Mouse (Mus musculus) spleen, postnatal 10 days (tissue): Measurements from ENCODE around the gene Vangl1.
"Not testable (repeated sequence)": the region's sequence is repeated elsewhere in the genome, so short reads cannot be mapped to it uniquely, and the experiment has no call there.

ENCODE experiments used
- DNase-seq, 2 experiments: peaks; one replicate each; pipeline ENCODE4 v3.0.0; 2021 to 2022; ENCODE audit warnings: low spot score in 2 of 2

Gene Vangl1

DNA sequence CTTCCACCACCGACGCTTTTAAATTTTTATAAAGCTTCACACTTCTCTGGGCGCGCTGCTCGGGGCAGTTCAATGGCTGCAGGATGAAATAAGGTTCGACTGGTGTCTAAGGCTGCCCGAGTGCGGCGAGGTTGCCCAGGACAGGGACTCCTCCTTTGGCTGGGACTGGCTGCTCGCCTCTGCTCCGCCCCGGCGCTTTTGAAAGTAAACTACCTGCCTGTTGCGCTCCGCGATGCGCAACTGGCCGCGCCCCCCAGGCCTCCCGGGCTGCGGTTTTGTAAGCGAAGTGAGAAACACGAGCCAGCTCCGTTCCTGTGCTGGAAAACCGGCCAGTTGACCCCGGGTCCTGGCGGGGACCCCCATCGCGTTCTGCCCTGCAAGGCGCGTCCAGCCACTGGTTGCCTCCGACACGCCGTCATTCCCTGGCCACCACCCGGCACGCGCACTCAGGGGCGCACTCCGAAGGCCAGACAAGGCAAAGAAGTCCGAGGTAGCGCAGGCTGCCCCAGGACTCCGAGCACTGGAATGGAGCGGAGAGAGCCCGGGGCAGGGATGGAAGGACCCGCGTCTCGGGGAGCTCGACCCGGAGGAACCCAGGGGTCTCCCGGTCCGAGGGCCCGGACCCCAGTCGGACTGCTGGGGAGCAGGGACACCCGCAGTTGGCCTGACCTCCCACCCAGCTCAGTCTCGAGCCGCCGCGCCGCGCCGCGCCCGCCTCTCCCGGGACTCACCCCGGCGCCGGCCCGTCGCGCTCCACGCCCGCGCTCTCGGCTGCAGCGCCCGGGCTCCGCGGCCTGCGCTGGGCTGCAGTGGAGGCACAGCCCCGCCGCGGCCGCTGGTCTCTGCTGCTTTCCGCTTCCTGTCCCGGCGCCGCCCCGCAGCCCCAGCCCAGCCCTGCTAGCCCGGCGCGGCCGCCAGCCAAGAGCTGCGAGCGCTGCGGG lies at the start of gene Vangl1:
Gene Vangl1 (minus strand): TSS at position 913 of the 941 bp plus-strand sequence.
- DNase-seq: peak; percentile 25 to 54

DNA sequence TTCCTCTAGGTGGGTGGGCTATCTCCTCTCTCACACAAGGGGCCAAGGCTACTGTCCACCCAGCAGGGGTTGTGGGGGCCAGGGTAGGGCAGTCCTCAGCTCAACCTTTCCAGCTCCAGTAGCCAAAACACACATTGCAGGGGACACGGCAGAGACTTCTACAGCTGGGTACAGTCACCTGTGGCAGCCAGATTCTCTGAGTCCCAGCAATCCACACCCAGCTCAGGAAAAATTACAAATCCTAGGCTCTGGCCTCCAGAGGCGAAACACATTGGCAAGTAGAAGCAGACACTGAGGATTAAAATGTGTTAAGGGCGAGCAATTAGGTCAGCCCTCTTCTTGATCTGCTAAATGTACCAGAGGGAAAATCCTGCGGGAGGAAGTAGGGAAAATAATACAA lies 49.1 kb upstream of the Vangl1 start:
- no peak for DNase-seq

DNA sequence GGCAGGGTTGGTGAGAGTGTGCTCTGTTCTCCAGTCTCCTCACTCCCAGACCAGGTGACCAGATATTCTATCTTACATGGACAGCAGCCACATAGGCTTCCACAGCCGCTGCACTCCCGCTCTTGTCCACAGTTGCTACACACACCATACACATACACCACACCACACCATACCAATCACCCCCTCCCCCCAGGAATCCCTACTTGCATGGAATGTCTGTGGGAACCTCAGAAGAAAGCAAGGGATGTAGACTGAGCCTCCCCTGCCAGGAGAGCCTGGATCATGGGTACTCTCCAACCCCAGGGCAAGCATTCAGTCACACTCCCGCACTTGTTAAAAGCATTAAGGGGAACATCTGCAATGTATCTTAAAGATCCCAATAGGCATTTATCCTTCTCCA lies 48.4 kb upstream of the Vangl1 start:
- DNase-seq: no peak

DNA sequence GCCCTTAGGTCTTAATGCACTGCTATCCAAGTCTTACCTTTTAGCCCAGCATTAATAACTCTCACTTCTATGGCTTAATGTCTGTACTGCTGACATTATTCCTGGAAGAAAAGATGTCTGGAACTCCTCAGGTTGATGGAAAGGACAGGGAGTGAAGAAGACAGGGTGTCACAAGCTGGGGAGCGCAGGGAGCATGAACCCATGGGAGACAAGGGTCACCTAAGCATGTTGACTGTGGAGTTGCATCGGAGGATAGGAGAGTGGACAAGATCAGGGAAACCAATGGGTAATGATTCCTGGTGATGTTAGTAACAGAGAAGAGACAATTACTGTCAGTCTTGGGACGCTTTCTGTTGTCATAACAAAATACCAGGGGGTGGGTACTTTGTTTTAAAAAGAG lies 46.4 kb upstream of the Vangl1 start:
- no peak for DNase-seq

DNA sequence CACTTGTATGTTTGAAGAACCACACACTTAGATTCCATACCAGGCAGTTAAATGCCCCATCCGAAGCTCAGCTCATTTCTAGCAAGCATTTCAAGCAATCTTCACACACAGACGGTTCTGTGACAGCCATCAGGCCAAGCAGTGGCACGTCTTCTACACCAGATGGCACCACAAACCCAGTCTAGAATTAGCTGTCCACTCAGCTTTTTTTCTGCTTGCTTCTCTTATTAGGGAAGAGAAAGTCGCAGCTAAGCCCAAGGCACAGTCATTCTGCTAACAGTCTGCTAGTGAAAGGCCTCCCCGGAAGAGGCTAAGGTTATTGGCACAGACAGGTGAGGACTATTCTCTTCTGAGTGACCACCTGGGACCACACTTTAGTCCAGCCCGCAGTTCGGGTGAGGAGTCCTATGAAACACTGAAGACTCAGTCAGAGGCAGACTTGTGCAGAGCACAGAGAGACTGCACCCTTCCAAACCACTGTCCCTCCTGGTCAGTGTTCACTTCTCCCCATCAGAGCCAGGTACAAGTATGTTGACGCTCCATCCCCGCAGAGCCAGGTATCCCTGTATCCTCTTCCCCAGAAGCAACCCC lies 45.0 kb upstream of the Vangl1 start:
- no peak for DNase-seq

DNA sequence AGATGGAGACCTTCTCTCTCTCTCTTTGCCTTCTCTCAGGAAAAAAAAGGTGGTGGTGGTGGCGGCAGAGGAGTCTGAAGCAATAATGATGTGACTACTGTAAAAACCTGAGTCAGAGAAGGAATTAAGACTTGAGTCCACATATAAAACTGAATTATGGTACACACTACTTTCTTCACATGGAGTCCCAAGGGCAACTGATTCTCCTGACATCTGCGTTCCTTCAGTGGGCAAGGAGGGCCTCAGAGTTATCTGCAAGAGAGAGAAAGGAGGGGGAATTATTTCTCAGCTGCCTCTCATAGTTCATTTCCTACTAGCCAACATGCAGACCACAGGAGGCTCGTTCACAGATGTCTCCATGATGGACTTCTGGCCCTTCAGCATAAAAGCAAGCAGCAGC lies 40.1 kb upstream of the Vangl1 start:
- DNase-seq: no peak

DNA sequence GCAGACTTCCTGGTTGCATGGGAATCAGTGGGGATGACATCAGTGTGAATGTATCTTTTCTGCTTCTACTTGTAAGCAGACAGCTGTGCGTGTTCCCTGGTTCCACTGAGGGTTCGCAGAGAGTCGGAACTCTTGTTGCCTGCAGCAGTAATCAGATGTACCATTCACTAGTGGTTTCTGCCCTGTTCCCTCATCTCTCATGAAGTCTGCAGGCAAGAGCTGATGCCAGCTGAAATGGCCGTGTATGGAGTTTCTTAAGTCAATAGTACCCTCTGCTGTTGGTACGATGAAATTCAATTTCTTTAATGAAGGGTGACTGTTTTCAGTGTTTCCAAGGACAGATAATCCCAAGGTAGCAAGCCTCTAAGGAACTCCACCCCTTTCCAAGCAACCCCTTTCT lies 38.4 kb upstream of the Vangl1 start:
- no peak for DNase-seq

DNA sequence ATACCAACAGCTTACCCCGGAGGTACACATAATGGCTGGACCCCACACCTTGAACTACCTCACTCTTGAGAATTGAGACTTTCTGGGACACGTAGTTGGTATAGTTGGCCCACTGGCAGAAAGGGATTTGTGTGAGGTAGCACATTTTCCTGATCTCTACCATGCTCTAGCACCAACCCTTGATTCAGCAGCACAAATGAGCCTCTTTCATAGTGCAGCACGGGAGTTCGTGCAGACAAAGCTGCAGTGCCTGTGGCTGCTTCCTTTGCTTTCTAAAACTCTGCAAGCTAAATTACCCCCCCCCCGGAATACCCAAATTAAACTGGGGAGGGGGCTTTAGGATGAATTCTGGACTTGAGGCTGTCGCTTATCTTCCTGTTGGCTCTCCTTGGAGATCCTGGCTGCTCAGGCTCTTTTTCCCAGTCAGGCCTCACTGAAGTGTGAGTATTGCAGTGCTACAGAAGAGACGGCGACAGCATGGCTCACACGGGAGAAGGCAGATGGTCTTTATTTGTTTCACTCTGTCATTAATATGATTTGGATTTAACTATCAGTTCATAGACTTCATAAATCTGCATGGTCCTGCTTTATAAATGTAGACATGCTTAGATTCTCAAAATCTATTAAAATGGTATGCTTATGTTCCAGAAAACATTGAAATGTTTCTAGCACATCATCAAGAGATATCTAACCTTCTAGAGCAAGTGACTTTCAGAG lies 27.1 kb upstream of the Vangl1 start:
- no peak for DNase-seq

DNA sequence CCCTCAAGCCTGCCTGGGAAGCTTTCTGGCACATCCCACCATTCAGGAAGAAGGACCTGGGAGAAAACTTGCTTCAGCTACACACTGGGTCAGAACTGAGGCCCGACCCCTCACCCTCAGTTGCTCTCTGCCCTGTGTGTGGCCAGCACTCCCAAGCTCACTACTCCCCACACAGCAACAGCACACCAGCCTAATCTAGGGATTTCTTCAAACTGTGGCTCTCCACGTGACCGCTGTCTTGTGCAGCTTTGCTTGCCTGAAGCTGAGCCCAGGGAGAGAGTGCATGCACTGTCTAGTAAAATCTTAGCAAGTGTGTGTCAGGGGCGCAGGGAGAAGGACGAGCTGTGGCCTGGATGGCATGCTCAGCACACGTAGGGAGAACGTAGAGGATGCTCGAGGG lies 18.3 kb upstream of the Vangl1 start:
- no peak for DNase-seq

DNA sequence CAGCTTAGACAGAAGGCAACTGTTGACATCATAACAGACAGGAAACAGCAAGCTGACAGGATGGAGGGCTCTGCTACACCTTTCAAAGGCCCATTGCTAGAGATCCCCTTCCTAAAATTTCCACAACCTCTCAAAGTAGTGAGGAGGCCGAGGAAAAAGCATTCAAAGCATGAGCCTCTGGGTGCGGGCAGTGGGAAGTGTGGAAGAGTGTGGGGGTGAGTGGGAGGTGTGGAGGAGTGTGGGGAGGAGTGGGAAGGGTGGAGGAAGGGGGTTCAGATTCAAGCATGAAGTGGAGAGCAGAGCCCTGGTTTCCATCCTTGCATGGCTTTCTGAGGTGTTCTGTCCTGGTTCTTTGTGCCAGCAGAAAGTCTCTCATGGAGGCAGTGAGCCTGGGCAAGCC lies 13.8 kb upstream of the Vangl1 start:
- no peak for DNase-seq

DNA sequence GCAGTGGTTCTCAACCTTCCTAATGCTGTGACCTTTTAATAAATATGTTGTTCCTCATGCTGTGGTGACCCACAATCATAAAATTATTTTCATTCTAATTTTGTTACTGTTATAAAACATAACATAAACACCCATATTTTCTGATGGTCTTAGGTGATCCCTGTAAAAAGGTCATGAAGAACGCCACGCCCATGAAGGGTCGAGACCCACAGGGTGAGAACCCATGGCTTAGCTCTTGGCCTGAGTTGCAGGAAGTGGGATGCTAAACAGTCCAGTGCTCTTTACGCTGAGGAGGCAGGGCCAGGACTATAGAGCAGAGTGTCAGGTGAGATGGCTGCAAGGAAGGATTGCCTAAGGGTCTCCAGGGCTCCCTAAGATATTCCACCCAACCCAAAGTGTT lies 10.2 kb upstream of the Vangl1 start:
- DNase-seq: no peak

DNA sequence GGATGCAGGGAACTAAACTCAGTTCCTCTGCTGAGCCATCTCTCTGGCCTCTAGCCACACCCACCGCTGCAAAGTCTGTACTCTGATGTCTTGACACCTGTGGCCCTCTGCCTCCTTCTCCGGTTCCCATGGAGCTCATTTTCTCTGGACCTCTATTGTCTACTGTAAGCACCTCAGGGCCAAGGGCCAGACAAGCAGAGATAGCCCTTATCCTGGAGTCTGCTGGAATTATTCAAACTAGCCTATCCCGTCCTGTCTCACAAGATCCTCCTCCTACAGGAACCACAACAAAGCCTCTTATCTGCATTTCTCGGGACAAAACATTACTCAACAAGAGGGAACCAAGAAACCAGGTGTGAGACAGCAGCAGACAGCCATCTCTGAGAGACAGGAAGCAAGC lies 9.8 kb upstream of the Vangl1 start:
- DNase-seq: no peak

DNA sequence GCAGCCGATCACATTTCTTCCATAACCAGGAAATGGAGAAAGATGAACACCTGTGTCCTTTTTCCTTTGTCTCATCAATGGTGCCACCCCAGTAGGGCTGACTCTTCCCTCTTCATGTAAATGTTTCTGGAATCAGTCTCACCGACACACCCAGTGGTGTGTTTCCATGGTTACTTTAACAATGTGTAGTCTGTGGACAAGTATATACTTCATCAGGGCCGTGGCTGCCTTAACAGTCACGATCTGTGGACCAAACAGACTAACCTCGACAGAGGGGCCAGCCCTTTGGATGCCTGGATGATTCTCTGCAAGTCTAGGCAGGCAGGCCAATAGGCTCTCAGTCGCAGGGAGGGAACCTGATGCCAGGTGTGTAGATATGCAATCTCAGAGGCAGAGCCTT lies 8.4 kb upstream of the Vangl1 start:
- DNase-seq: no peak

DNA sequence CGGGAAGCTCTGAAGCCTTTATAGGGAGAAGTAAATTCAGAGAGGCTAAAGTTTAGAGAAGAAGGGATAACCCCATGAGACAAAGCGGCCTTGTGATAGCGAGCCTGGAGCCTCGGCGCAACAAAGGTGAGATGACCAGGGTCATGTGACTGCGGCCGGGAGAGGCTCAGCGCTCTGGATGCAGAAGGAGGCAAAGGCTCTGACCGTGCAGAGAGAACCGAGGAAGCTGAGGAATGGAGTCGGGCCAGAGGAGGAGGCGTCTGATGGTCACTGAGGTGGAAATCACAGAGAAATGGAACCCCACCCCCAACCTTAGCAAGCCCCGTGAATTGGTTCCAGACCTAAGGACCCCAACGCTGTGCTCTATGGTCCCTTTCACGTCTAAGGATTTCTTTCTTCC lies 7.8 kb upstream of the Vangl1 start:
- no peak for DNase-seq

DNA sequence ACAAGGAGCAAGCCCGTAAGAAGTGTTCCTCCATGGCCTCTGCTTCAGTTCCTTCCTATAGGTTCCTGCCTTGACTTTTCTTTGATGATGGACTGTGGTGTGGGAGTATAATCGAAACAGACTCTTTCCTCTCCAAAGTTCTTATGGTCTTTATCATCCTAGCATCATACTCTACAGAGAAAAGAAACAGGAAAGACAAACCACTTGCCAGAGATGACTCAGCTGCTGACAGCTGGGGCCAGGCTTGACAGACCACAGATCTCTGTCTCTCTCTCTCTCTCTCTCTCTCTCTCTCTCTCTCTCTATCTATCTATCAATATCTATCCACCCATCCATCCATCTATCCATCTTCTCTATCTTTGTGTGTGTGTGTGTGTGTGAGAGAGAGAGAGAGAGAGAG lies 6.8 kb upstream of the Vangl1 start:
- no peak for DNase-seq

DNA sequence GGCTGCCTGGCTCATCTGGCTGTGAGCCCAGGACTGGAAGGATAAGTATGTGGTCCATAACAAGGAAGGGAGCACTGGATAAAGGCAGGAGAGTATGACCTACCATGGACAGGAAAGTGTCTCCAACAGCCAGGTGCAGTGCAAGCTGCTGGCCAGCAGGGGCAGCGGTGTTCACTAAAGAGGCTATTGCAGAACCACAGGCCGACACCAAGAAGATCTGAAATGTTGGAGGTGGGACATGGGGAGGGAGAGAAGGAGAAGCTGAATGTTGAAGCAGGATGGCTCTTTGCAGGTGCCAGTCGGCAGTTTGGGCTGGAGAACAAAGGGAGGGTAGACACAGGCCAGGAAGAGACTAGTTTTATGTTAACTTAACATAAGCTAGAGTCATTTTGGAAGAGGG lies 6.3 kb upstream of the Vangl1 start:
- DNase-seq: peak; percentile 49 to 73

DNA sequence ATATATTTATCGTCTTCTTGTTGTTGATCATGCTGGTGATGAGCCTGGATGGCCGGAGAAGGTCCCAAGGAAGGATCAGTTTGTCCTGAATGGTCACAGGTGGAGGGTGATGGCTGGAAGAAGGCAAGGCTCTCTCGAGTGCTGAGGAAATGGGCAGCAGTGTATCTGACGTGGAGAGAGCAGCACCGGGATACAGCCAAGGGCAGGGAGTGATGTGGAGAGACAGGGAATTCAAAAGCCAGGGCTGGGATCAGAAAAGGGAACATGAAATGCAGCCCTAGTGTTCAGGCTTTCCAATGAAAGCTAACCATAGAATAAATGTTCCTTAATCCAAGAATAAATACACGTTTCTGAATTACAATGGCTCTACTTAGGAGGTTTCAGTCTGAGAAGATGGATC lies 4.4 kb upstream of the Vangl1 start:
- DNase-seq: no peak

DNA sequence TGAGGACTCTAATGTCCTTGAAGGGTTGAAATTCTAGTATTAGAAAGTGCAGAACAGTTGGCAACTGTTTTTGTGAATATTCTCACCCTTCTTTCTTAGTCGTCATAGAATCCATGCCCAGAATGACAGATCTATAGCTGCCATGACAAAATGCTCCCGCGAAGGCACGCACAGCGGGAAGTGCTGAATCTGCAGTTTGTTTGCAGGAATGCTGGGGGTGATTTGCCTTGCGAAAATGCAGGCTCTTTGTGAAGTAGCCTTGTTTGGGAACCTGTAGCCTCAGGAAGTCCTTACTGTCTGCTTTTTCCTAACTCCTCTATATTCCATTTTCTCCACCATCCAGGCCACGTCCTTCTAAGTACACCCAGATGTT lies 951 bp upstream of the Vangl1 start:
- no peak for DNase-seq

DNA sequence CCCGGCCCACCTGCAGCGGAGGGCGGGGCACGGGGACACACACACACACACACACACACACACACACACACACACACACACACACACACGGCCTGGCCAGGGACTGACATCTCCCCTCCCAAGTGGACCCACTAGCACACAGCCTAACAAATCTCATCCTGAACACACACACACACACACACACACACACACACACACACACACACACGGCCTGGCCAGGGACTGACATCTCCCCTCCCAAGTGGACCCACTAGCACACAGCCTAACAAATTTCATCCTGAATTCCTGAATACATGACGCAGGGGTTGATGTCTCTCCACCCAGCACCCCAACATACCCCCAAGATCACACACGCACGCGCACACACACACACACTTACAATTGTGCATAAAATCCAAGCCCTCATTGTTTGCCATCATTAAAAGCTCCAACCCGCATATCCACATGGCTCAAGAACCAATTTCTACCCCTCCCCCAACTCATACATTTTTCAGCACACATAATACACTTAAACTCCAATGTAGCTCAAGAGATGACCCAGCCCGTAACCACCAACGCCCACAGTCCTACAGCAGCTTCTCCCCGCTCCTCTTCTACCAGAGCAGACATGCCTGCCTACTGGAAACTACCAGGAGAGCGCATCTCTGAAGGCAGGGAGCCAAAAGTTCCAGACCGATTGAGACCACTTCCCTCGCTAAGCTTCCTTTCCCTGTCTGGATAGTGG lies 403 bp upstream of the Vangl1 start:
- not testable (repeated sequence) for DNase-seq

DNA sequence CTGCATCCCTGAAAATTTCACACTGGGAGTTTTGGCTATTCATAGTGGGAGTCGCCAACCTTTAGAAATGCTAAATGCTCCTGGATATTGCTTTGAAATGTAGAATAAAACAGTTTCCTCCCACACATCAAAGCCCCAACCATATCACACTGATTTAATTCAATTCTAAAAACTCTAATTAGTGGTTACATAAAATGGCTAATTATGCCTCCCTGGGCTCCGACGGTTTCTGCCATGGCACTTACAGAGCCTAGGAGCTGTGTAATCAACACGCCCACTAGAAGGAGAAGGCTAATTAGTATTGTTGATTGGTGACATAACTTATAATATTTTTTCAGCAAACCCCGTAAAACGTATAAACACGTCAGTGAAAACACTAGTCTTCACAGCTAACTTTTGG lies 1.4 kb downstream of the Vangl1 start:
- DNase-seq: no peak

DNA sequence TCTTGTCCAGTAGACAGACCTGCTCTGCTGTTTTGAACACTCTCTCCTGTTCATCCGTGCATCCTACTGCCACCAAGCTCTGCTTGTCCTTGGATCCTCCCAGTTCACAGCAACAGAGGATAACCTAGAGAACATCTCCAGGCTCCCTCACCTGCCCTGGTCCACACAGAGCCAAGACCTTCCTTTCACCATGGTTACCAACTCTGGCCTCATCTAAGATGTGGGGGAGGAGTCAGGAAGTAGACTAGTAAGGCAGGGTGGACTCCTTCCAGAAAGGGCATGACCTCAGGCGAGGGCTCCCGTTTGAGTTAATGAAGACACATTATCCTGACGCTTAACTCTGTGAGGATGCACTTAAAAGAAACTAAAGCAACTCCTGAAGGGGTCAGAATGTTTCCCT lies 4.5 kb downstream of the Vangl1 start:
- no peak for DNase-seq

DNA sequence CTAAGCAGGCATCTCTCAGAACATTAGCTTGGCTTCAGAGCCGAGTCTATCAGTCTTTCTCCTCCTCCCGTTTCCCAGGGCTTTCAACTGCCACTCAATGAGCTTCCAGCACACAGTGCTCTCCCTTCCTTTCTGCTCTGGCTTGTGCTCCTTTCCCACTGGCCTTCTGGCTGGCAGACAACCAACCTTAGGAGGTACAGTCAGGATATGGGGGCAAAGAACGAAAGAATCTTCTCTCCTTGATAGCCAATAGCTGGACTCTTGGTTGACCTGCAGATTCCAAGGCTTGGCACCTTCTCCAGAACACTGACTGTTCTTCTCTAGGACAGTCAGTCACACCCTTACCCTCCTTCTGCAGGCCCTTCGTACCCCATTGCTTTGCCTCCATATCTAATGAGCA lies 5.3 kb downstream of the Vangl1 start:
- no peak for DNase-seq
